Mouse (Mus musculus) cerebellum, adult 2 months (tissue): Measurements from ENCODE around the gene Tmem169. TPM values are rescaled to one million over a fixed set of nuclear protein-coding genes. Genes with fewer than 3 reads are reported as not detected.
"Not testable (repeated sequence)": the region's sequence is repeated elsewhere in the genome, so short reads cannot be mapped to it uniquely, and the experiment has no call there.

Experiments
- DNase-seq, 2 experiments: peaks; one replicate each; pipeline ENCODE4 v3.0.0; 2021
- H3K27ac ChIP-seq: fragments of 200-500 bp; 2 replicates; pipeline ENCODE4 v1.5.1; 2012; ENCODE audit warnings: low read length, control low read depth, inconsistent platforms; ENCODE audit not compliant: insufficient read depth
- H3K27me3 ChIP-seq: fragments of 200-500 bp; 2 replicates; pipeline ENCODE4 v1.6.1; 2012; ENCODE audit warnings: inconsistent platforms, mild to moderate bottlenecking, low read length, moderate library complexity; ENCODE audit not compliant: control insufficient read depth, insufficient read depth
- H3K4me1 ChIP-seq: fragments of 200-500 bp; 2 replicates; pipeline ENCODE4 v1.6.1; 2011; ENCODE audit warnings: low read length; ENCODE audit not compliant: control insufficient read depth, insufficient read depth
- H3K4me3 ChIP-seq: fragments of 200-500 bp; replicated peaks from 2 replicates; pipeline ENCODE3; 2011; ENCODE audit warnings: mild to moderate bottlenecking, low read depth, low read length, control low read depth; ENCODE audit not compliant: insufficient read depth
- CTCF ChIP-seq: fragments of 200-500 bp; IDR thresholded peaks from 2 replicates; pipeline ENCODE4 v1.5.1; 2011; ENCODE audit warnings: low read depth, mild to moderate bottlenecking, control low read depth, low read length, moderate library complexity, borderline replicate concordance; ENCODE audit not compliant: insufficient read depth
- POLR2A ChIP-seq: fragments of 200-500 bp; IDR thresholded peaks from 2 replicates; pipeline ENCODE4 v1.6.1; 2011; ENCODE audit warnings: low read length, control low read depth, borderline replicate concordance; ENCODE audit not compliant: insufficient read depth
- WGBS: fragments of 180-500 bp; shearing (Covaris S2); methylation state at CpG from one replicate; pipeline ENCODE4 v1.1.7; 2018; 5-methylcytosine and 5-hydroxymethylcytosine counted together
- polyA plus RNA-seq: library from polyadenylated mRNA; depleted of rRNA; stranded (reverse); fragments of >200 nt; gene quantifications from 2 replicates; pipeline ENCODE4 v1.2.3, GENCODE M21; 2012

Tmem169 gene
- polyA plus RNA-seq, 1 experiment, result 16.4 TPM

DNA sequence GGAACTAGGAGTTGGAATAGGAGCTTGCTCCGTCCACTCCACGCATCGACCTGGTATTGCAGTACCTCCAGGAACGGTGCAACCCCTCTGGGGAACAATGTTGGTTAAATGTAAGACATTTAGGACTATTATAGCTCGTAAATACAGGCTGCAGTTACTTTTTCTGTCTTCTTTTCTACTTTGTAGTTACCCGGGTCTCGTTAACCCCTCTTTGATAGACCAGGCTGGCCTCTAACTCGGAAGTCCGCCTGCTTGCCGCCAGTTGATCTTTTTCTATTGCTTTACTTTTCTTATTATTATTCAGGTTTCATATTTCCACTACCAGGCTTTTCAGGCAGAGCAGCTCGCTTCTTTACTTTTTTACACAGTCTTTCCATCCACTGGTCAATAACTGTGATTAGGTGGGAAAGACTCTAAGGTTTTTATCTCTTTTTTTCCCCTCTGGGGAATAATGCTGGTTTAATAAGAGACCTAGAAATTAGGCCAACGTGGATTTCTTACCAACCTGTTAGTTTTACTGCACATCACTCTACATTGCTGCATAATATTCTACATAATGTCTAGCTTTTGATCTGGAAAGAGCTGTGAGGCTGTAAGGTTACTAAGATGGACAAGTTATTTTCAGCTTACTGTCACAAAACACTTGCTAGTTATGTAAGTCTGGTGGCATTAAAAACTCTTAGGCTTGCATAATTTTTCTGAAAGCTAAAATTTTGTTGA lies 39.7 kb upstream of the Tmem169 start:
- Histone ChIP-seq H3K4me3 (peak overlapping the region; percentile 48), H3K4me1 (no peaks in the 10 kb centered on the region), H3K27ac (no peak overlapping the region), H3K27me3 (no peaks in the 10 kb centered on the region)
- WGBS, result 6% methylated on average over 12 of the region's 12 CpGs
- TF ChIP-seq POLR2A, result peak; percentile 5; the same call in 1 of the 2 replicates
- TF ChIP-seq CTCF, result no peak
- peak in 1 of 2 experiments; percentile 34 for DNase-seq

DNA sequence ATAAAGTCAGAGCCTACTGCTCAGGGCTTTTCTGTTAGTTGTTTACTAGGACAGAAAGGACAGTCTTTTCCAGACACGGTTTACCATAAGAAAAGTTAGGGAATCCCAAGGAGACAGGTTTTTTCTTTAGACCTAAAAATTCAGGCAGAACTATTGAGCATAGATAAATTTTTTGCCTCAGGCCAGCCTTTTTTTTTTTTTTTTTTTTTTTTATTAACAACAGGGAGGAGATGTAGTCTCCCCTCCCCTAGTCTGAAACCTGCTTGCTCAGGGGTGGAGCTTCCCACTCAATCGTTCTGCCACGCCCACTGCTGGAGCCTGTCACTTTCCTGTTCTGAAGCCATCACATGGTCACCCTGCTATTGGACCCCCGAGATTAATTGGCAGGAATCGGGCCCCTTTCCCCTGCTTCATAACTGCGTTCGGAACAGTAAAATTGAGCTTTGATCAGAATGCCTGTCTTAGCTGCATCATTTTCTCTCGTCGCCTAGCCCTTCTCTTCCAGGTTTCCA lies 35.9 kb upstream of the Tmem169 start:
- 62% methylated on average over 9 of the region's 9 CpGs for WGBS
- not testable (repeated sequence) for H3K27me3 ChIP-seq, DNase-seq, H3K4me1 ChIP-seq, H3K27ac ChIP-seq, H3K4me3 ChIP-seq

GRCm38 (mm10) chr1:72251806-72252205 lies 32.4 kb upstream of the Tmem169 start:
- Histone ChIP-seq H3K4me3 (no peak overlapping the region), H3K27ac (no peak overlapping the region), H3K4me1 (peaks cover 11% of the 10 kb centered on the region), H3K27me3 (no peaks in the 10 kb centered on the region)
- TF ChIP-seq CTCF (no peak), POLR2A (no peak)
- 86% methylated on average over 1 of the region's 1 CpGs for WGBS
- no peak for DNase-seq

DNA sequence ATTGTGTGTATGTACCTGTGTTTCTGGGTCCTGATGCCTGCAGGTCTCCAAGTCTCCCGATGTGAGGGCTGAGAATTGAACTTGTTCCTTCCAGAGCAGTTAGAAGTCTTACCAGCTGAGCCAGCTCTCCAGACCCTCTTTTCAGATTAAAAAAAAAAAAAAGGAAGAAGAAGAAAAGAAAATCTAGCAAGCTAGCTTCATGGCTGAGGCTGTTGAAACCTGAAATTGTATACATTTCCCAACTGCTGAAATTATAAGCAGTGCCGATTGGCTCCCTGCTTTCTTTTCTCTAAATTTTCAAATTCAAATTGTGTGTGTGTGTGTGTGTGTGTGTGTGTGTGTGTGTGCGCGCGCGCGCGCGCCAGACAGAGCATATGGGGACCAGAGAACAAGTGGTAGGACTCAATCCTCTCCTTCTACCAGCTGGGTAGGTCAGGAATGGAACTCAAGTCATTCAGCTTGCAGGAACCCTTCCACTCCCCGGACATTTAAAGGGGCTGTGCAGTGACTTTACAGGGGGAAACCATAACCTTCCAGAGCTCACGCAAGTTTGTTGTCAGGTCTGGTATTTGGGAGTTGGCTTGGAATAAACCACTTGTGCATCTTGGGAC lies 30.2 kb upstream of the Tmem169 start:
- peak in 1 of 2 experiments; percentile 19 for DNase-seq
- peaks cover 11% of the 10 kb centered on the region for H3K4me1 ChIP-seq
- no peak overlapping the region for H3K27ac ChIP-seq
- 30% methylated on average over 11 of the region's 11 CpGs for WGBS
- H3K27me3 ChIP-seq, result no peaks in the 10 kb centered on the region
- H3K4me3 ChIP-seq, result no peak overlapping the region
- no peak for TF ChIP-seq POLR2A
- TF ChIP-seq CTCF, result no peak

DNA sequence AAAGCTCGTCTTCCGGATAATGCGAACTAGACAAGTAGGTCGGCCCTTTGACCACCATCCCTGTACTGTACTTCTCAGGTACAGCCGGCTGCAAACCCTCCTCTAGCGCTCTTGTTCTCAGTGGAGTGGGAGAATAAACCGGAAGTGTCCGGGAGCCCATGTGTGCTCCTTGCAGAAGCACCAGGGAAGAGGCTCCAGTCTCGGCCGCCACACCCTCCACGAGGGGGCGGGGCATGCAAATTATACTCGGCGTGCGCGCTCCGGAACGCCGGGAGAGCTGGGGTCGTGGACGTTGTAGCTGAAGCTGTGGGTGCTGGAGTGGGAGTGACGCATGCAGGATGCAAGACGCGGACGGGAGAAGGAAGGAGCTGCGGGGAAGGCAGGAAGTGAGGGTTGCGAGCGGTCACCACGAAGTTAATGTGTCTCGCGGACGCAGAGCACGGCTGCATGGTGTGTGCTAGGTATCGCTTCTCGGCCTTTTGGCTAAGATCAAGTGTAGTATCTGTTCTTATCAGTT lies 29.6 kb upstream of the Tmem169 start:
- peak; percentile 86 for DNase-seq
- Histone ChIP-seq H3K27me3 (no peaks in the 10 kb centered on the region), H3K27ac (0 out of 2 replicates have a peak overlapping the region, but pooled peaks have one; percentile 38), H3K4me1 (peaks cover 11% of the 10 kb centered on the region), H3K4me3 (peak overlapping the region; percentile 69)
- under 1% methylated on average over 35 of the region's 35 CpGs for WGBS
- TF ChIP-seq POLR2A (peak; percentile 69), CTCF (no peak; the same call in 1 of the 2 replicates)

- 6% methylated on average over 15 of the region's 15 CpGs for WGBS
- Histone ChIP-seq H3K27ac (peak overlapping the region; percentile 38), H3K4me1 (peaks cover 11% of the 10 kb centered on the region), H3K27me3 (no peaks in the 10 kb centered on the region), H3K4me3 (peak overlapping the region; percentile 39)
- no peak for DNase-seq
- TF ChIP-seq CTCF, result no peak
- TF ChIP-seq POLR2A, result no peak
Observed at GRCm38 (mm10) chr1:72255062-72255853, 28.9 kb upstream of the Tmem169 start.

GRCm38 (mm10) chr1:72255854-72256175 lies 28.4 kb upstream of the Tmem169 start:
- Histone ChIP-seq H3K27ac (no peak overlapping the region), H3K4me3 (no peak overlapping the region), H3K4me1 (peaks cover 11% of the 10 kb centered on the region), H3K27me3 (no peaks in the 10 kb centered on the region)
- TF ChIP-seq POLR2A, result no peak
- no peak for TF ChIP-seq CTCF
- no peak for DNase-seq
- WGBS, result 27% methylated on average over 11 of the region's 11 CpGs
